Mouse (Mus musculus) 416B (cell line): ENCODE measurements at regions not wholly inside any gene's neighbourhood (a gene's known extent, or its start where the extent isn't known, plus 50 kb on each side); places are given as distances from the start of the nearest gene placed in this dataset.

Source experiments
- DNase-seq: peaks from one replicate; pipeline ENCODE4 v3.0.0; 2011; ENCODE audit warnings: low read depth

DNA sequence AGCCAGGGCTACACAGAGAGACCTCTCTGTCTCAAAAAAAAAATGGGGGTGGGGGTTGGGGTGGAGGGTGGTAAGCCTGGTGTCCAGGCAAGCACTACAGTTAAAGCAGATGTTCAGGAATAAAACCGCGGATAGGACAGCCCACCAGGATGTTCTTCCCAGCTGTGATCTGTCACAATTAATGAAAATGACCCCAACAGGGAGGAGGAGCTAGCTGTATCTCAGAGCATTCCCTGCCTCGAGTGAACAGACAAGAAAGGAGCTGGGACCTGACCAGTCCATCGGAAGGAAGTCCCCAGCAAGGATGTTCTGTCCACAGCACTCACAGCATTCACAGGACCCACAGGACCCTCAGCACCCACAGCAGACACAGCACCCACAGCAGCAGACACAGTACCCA, 80.4 kb downstream of the Utp6 start:
- DNase-seq: no peak

DNA sequence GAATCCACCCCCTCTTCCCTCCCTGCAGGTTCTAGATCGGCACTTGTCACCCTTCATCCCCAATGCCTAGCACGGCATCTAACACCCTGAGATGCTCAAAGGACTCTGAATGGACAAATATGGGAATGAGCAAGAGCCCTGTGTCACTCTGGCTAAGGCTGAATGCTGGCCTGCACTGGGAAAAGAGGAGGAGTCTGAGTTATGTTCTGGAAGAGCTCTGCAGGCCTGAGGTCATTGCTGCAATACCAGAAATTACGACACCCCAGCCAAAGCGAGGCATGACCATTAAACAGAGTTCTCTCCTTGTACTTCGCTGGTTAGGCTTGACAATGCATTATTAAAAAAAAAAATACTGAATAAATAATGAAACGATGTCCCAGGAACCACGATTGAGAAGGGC, 84.1 kb downstream of the Utp6 start:
- peak; percentile 57 for DNase-seq

DNA sequence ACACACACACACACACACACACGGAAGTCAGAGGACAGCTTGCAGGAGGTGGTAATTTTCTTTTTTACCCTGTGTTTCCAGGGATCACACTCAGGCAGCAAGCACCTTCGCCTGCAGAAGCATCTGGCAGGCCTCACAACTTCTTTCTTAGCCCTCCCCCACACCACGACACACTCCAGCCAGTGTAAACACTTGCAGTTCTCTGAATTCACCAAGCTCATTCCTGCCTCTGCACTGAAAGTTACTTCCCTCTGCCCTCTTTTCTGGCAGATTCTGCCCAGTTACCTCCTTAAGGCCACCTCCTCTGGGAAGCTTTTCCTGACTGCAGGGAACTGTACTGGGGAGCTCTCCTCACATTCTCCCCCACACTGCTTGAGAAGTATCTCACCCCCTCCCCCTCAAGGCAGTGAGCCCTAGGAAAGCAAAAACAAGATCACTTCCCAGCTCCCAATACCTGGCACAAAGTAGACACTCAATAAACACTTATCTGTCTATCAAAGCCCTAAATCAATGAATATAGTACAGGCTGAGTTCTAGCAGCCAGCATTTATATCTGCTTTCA, 84.9 kb downstream of the Utp6 start:
- DNase-seq: no peak

DNA sequence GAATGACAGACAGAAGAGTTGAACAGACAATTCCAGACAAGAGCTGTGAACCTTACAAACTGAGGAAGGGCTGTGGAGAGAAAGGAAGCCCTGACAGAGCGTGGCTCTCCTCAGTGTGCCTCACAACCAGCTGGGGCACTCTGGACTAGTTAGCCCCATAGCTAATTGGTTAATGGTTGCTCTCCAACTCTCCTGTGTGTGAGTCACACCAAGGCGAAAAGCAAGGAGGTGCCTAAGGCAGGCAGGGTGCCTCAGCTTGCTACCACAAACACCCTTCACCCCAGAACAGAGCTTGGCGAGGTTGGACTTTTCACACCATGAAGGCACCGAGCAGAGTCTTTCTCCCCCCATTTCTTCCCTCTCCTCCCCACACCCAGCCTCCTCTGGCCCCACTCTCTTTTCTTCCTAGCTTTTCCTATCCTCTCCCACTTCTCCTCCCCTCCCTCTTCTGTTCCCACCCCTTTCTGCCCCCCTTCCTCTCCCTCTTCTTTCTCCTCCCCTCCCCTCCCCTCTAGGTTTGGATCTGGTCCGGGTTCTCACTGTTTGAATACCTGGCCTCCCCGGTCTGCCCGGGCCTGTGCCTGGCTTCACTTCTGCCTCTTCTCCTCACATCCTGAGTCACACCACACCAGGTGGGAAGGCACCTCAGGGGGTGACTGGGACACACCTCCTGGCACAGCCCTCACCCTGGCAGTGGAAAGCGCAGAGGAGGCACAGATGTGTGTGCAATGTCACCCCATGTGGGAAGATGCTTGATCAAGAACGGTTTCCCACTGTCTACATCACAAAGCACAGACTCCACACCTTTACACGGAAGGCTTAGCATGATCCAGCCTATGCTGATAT, 90.2 kb downstream of the Utp6 start:
- no peak for DNase-seq

DNA sequence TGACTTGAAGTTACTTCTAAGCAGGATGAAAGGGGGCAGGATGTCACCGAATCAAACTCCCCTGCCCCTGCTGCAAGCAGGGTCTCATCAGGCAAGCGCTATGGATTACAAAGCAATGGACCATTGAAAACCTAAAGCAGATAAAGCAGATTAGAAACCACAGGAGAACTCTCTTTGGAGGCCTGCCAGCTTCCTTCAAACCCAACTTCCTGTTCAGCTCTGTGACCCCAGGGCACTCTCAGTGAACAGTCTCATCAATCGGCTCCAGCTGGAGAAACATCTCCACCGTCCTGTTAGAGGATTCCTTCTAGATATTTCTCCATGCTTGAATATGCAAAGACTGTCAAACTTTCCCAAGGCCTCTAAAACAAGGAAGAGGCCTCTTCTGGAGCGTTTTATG, 92.0 kb downstream of the Utp6 start:
- DNase-seq: peak; percentile 80

DNA sequence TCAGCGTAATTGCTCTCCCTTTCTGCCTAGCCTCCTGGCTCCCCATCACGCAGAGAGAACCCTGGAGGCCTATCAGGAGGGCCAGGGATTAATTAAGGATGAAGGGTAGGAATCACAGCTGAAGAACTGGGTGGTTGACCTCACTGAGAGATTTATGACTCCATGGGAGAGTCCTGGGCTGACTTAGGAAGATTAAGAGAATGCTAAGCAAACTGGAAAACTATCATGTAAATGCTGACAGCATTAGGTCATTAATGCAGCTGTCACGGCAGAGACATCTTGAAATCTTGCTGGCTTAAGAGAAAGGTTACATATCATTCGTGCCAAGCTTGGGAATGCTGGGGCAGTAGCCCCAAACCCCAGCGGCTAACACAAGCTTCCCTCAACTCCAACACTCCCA, 93.2 kb downstream of the Utp6 start:
- DNase-seq: no peak

DNA sequence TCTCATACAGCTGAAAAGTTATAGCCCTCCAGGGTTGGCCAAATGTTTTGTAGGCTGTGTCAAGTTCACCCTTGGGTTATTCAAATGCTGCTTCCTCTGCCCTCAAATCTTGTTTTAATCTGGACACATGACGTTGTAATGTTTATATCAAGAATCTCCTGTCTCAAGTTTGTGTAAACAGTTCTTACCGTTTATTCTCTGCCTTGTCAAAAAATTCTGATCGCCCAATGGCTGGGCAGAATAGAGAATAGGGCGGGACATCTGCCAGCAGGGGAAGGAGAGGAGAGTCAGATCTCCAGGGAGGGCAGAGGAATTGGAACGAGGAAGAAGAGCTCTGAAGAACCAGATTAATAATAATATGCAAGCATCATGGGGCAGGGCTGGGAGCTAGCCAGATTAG, 97.4 kb downstream of the Utp6 start:
- no peak for DNase-seq

DNA sequence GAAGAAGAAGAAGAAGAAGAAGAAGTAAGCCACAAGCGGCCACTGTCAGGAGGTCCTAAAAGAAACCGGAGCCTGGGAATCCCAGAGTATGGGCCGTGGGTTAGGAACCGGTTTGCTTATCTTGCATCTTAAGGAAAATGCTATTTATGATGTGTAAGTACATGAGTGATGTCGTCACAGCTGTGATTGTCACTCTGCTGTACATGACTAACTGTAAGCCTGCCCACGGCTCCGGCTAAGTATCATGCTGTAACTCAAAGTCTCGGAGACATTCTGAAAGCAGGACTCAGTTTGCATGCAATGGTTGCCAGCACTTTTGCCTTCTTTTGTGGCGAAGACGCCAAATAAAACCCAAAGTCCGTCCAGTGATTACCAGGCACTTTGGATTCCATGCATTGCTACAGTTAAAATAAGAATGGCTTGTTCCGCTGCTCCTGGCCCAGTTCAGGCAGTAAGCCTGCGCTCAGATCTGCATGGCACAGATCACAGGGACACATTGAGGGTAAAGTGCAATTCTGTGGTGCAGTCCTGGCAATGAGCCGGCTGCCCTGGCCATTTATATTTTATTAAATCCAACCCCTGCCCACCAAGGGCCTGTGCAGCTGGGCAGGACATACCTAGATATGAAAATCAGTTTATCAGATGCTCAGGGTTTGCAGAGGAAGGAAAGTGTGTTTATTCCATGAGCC, 98.6 kb downstream of the Utp6 start:
- no peak for DNase-seq

DNA sequence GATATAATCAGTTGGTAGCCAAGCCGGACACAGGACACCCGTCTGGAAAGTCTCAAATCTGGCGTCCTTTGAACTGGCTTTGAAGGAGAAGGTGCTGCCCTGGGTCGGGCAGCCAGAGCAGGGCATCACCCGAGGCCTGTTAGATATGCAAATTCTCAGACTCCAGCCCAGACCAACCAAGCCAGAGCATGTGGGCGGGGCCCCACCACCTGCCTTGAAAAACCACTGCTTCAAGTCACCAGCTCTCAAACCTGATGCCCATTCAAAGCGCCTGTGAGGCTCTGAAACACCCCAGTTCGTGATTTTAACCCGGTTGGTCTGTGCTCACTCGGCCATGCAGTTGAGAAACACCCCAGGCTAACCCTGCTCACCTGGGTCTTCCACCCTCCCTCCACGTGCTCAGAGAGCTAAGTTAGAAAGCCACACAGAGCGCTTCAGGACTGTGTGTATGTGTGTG, 101.6 kb downstream of the Utp6 start:
- DNase-seq: no peak

DNA sequence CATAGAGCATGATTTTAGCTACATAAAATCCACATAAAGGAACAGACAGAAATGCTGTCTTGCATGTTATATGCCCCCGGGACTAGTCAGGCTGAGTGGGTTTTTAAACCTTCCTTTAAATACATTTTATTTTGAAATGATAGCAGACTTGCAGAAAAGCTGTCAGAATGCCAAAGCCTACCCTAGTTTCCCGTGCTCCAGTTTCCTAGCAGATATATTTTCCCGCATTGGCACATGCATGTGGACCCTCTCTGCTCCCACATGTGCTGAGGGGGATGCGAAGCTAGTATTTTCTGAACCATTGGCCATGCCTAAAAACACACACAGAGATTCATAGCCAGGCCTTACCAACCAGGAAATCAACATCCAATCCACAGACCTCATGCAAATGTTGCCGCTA, 105.8 kb downstream of the Utp6 start:
- no peak for DNase-seq

DNA sequence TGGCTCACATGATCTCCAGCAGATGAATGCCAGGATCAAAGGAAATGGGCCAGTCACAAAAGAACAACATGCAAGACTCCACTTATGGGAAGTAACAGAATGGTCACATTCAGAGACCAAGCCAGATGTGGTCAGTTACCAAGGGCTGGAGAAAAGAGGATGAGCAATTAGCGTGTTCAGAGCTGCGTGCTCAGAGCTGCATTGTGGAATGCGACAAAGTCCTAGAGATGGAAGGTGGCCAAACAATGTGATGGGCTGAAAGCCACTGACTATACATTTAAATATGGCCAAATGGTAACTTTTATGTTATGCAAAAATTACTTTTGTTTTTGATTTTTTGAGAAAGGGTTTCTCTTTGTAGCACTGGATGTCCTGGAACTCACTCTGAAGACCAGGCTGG, 112.6 kb downstream of the Utp6 start:
- no peak for DNase-seq

DNA sequence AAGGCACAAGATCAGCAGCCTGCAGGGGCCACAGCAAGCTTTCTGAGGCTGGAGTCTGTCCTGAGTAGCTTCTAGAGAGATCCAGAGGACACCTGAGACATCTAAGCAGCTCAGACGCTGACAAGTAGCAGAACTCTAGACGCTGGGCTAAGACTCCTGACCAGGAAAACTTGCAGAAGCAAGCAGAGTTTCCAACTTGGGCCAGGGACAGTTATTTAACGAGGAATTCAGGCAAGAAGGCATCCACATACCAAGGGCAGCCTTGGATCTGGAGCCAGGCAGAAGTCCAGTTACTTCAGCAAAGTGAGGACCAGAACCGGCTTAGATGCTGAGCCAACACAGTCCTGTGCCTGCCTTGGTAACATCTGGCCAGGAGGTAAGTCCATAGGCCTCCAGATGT, 117.8 kb downstream of the Utp6 start:
- no peak for DNase-seq

DNA sequence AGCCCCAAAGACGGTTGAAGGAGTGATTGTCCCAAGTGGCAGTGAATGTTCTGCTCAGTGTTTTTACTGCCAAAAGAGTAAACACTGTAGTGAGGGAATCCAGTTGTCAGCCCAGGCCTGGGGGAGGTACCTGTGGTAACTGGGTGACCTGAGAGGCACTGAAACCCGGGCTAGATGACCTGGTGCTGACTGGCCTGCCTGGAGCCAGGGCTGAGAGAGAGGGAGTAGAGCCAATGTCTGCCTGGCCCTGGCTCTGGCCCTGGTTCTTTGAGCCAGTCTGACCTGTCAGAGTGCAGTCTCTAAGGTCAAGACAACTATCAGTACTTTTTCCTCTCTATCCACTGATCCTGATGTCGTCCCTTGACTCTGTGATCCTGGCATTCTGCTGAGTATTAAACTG, 119.2 kb downstream of the Utp6 start:
- no peak for DNase-seq

DNA sequence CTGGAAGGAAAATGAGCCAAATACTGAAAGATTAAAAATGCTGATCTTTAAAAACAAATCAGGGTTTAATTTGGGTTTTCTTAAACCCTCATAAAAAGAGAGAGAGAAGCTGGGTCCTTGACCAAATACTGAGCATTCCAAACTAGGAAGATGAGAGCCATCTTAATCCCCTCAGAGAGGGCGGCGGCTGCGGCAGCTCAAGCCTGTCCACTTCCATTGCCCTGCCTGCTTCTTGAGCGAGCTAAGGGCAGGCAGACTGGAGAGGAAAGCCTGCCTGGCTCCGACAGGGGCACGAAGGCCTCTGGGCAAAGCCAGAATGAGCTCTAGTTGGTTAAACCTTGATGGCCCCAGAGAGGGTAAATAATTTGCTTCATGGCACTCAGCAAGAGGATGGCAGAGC, 122.2 kb downstream of the Utp6 start:
- no peak for DNase-seq

DNA sequence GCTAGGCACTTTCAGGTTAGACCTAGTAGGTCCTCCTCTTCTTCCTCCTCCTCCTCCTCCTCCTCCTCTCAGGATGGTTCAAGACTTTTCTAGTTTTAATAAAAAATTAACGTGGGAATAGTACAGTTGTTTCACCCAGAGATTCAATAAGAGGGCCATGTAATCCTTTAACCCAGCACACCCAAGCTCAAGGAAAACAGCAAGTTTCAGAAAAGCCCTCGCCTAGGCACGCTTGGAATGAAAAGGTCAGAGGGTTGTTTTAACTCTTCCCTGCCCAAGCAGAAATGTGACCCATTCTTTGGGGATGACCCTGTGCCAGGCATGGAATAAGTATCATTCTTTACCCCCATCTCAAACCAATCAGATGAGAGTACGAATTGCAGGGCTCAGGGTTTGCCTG, 124.1 kb downstream of the Utp6 start:
- no peak for DNase-seq

DNA sequence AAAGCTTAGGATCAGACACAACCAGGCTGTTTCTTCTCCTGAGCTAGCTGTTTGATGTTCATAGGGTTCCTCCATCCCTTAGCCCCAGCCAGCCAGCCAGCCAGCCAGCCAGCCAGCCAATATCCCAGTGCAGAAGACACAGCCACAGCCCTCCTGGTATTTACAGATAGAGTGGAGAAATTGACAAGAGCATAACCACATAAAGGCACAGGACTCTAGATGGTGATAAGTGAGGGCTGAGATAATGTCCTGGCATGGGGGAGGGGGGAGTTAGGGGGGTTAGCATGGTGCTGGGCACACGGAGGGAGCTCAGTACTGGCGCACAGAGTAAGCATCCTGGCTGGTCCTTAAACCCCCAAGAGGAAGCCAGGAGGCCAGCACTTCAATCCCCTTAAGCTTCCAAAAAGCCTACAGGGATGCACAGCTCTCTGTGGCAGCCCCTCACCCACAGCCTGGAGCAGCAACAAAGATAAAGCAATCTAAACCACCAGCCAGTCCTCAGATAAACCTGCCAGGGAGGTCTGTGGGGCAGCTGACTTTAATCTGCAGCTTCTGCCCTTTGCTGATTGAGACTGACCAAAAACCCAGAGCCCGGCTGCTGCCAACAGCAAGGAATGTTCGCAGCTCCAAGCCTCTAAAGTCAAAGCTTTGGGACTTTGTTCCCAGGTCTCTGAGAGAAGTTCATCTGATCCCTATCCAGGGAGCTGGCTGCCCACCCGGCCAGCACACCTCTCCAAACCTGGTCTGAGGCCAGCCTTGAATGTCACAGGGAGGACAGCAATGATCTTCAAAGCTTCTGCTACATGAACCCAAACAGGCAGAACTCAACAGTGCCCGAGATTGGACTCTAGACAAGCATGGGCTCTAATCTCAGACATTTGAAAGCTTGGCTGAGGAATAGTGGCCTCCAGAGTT, 124.9 kb downstream of the Utp6 start:
- peak; percentile 11 for DNase-seq

DNA sequence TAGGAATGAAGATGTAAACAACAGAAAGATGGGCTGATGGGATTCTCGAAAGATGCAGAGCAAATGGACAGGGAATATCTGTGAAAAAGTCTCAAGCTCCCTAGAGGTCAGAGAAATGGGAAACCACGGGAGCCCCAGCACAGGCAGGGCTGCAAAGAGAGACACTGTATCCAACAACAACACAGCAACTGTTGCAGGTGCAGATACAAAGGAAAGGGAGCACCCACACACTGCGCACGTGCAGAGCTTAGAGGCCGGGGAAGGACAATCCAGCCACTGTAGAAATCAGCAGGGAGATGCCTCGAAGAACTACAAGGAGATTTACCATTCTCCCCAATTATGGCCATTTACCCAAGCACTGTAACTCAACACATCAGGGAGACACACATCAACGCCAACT, 126.3 kb downstream of the Utp6 start:
- no peak for DNase-seq

DNA sequence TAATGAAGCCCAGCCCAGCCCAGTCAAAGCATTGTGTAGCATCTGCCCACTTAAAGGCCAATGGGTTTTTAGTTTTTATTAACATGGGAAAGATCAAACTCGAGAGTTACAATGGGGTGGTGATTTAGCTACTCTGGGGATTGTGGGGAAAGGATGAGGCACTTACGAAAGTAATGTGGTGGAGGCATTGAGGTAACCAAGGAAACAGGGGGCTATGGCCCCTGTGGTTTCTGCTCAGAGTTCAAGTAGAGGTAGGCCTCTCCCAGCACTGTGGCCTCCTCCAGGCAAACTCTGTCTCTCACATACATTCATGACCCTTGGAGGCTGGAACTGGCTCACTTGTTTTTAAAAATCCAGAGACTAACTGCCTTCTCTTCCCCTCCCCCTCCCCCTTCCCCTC, 128.4 kb downstream of the Utp6 start:
- peak; percentile 9 for DNase-seq

DNA sequence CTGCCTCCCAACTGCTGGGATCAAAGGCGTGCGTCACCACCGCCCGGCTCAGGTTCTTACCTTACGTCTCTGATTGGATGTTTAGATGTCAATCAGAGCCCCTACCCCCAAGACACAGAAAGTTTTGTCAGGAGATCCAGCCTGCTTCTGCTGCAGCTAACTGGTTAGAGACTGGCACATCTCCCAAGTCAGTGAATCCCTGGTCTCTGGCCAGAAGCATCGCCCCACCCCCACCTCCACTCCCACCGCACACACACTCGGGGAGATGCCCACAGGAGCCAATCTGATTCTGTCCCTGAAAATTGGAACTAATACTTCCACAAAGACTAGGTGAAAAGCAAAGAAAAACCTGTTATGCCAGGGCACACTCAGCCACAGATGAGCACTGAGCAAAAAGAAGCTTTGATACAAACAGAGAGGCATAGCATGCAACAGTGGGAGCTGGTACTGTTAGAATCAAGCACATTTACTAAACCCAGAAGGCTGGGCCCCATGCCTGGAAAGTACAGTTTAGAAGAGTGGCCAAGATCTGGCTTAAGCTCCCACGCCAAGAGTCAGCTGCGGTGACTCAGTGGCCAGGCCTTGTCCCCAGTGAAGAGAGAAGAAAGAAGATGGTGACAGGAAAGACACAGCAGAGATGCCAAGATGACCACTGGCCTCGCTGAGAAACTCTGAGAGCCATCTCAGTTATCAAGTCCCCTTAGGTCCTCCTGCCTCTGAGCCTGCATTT, 130.4 kb downstream of the Utp6 start:
- no peak for DNase-seq

DNA sequence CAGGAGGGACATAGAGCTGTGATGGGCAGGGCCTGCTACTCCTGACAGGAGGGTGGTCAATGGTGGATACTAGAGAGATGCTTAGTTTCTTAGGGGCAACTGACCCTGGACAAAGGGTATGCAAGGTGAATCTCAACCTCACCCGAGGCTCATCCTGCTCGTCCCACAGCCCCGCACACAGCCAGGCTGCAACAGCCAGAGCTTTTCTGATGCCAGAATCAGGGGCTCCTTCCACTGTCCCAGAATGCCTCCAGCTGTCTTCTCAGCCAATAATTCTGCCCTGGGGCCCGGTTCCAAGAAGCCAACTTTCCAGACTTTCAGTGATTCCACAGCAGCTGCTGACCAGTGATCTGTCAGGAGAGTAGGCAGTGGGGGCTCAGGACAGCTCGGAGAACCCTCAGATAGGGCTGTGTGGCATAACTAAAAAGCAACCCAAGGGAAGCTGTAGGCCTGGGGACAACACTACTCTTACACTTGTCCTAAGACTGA, 131.6 kb downstream of the Utp6 start:
- DNase-seq: no peak

DNA sequence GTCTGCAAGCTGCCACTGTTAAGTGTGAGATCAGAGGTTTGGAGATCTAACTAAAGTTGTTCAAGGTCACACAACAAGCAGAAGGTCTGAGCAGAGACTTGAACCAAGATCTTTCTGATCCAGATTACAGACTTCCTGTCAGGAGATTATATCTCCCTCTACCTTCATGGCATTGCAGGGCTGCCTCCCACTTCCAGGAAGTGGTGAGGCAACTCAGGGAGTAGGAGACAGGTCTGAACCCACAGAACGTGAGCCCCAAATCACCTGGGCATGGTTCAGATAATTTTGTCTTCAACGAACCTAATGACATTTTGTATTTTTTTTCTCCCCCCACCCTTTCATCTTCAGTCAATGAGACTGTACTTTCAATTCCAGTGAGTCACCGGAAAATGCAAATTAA, 135.2 kb downstream of the Utp6 start:
- DNase-seq: peak; percentile 26
